Mouse (Mus musculus): Measurements from ENCODE around the gene Alg6. TPM values are rescaled to one million over a fixed set of nuclear protein-coding genes. Genes with fewer than 3 reads are reported as not detected.
A peak's percentile ranks its signal among the peaks of the same experiment; 100 is the strongest.

Gene Alg6
- 18.1 and 21.5 TPM in 2 replicates for polyA plus RNA-seq (2015; fragmentation: Nextera tagmentation; extraction: Ambion mirVana)

- WGBS = 2% methylated on average over 46 of the region's 46 CpGs
- Histone ChIP-seq H3K9me3 (replicated peaks; ENCODE audit: control insufficient read depth, low read length) (no peaks in the 10 kb centered on the region), H3K4me2 (ENCODE audit: low read depth, low read length) (peak within 1 kb of the TSS; percentile 64), H3K9ac (ENCODE audit: low read length) (peak within 1 kb of the TSS; percentile 94), H3K4me3 (replicated peaks; ENCODE audit: low read length) (peak within 1 kb of the TSS; percentile 68), H3K27me3 (ENCODE audit: control insufficient read depth, insufficient read depth, low read length) (no peaks in the 10 kb centered on the region), H3K27ac (ENCODE audit: low read length) (peak within 1 kb of the TSS; percentile 47), H3K36me3 (ENCODE audit: control insufficient read depth, insufficient read depth, low read length) (no peaks in the 10 kb centered on the region), H3K4me1 (ENCODE audit: control insufficient read depth, insufficient read depth, low read length) (peaks cover 7% of the 10 kb centered on the region; the same call in 1 of the 2 replicates)
- ATAC-seq (ENCODE audit: insufficient read depth, low FRiP score) = peak; percentile 94
These were observed at the start of gene Alg6 for GRCm38 (mm10) chr4:99714904-99715782. Gene Alg6 (plus strand): TSS chr4:99715664.

GRCm38 (mm10) chr4:99670203-99670851 lies 45.1 kb upstream of the Alg6 start:
- Histone ChIP-seq H3K9me3 (replicated peaks; ENCODE audit: control insufficient read depth, low read length) (no peaks in the 10 kb centered on the region), H3K27ac (ENCODE audit: low read length) (no peak overlapping the region), H3K4me1 (ENCODE audit: control insufficient read depth, insufficient read depth, low read length) (no peaks in the 10 kb centered on the region), H3K36me3 (ENCODE audit: control insufficient read depth, insufficient read depth, low read length) (no peaks in the 10 kb centered on the region), H3K4me2 (ENCODE audit: low read depth, low read length) (no peak overlapping the region), H3K27me3 (ENCODE audit: control insufficient read depth, insufficient read depth, low read length) (0 out of 2 replicates have a peak, but pooled peaks cover 3% of the 10 kb centered on the region), H3K9ac (ENCODE audit: low read length) (no peak overlapping the region), H3K4me3 (replicated peaks; ENCODE audit: low read length) (no peak overlapping the region)
- 75% methylated on average over 7 of the region's 7 CpGs for WGBS
- no peak for ATAC-seq (ENCODE audit: insufficient read depth, low FRiP score)

DNA sequence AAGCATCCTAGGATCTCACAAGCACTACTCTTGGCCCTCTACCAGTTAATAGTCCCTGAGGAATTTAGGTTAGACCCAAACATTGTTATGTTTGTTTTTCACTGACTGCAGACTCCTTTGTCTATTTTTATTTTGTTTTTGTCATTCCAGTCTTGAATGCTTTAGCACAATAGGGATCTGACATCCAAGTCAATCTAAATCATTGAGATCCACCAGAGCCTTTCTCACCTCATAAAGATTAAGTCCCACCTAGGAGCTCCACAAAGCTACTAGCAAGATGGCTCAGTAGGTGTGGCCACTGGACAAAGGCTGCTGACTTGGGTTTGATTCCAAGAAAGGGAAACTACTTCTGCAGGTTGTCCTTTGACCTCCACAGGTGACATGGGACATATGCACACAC lies 40.3 kb upstream of the Alg6 start:
- Histone ChIP-seq H3K27ac (ENCODE audit: low read length) (no peak overlapping the region), H3K4me3 (replicated peaks; ENCODE audit: low read length) (no peak overlapping the region), H3K9me3 (replicated peaks; ENCODE audit: control insufficient read depth, low read length) (no peaks in the 10 kb centered on the region), H3K4me2 (ENCODE audit: low read depth, low read length) (no peak overlapping the region), H3K36me3 (ENCODE audit: control insufficient read depth, insufficient read depth, low read length) (no peaks in the 10 kb centered on the region), H3K9ac (ENCODE audit: low read length) (no peak overlapping the region), H3K4me1 (ENCODE audit: control insufficient read depth, insufficient read depth, low read length) (no peaks in the 10 kb centered on the region), H3K27me3 (ENCODE audit: control insufficient read depth, insufficient read depth, low read length) (no peaks in the 10 kb centered on the region)
- ATAC-seq (ENCODE audit: insufficient read depth, low FRiP score) = no peak

GRCm38 (mm10) chr4:99683941-99684340 lies 31.5 kb upstream of the Alg6 start:
- WGBS = 83% methylated on average over 6 of the region's 6 CpGs
- Histone ChIP-seq H3K4me1 (ENCODE audit: control insufficient read depth, insufficient read depth, low read length) (no peaks in the 10 kb centered on the region), H3K27ac (ENCODE audit: low read length) (no peak overlapping the region), H3K4me2 (ENCODE audit: low read depth, low read length) (no peak overlapping the region), H3K27me3 (ENCODE audit: control insufficient read depth, insufficient read depth, low read length) (no peaks in the 10 kb centered on the region), H3K36me3 (ENCODE audit: control insufficient read depth, insufficient read depth, low read length) (no peaks in the 10 kb centered on the region), H3K9ac (ENCODE audit: low read length) (no peak overlapping the region), H3K4me3 (replicated peaks; ENCODE audit: low read length) (no peak overlapping the region), H3K9me3 (replicated peaks; ENCODE audit: control insufficient read depth, low read length) (no peaks in the 10 kb centered on the region)
- no peak for ATAC-seq (ENCODE audit: insufficient read depth, low FRiP score)

GRCm38 (mm10) chr4:99686308-99686707 lies 29.2 kb upstream of the Alg6 start:
- H3K27me3 ChIP-seq (ENCODE audit: control insufficient read depth, insufficient read depth, low read length) = no peaks in the 10 kb centered on the region
- 43% methylated on average over 5 of the region's 5 CpGs for WGBS
- H3K4me2 ChIP-seq (ENCODE audit: low read depth, low read length) = no peak overlapping the region
- ATAC-seq (ENCODE audit: insufficient read depth, low FRiP score) = no peak
- H3K9me3 ChIP-seq (replicated peaks; ENCODE audit: control insufficient read depth, low read length) = no peaks in the 10 kb centered on the region
- no peaks in the 10 kb centered on the region for H3K36me3 ChIP-seq (ENCODE audit: control insufficient read depth, insufficient read depth, low read length)
- H3K4me3 ChIP-seq (replicated peaks; ENCODE audit: low read length) = no peak overlapping the region
- H3K4me1 ChIP-seq (ENCODE audit: control insufficient read depth, insufficient read depth, low read length) = no peaks in the 10 kb centered on the region
- H3K9ac ChIP-seq (ENCODE audit: low read length) = no peak overlapping the region
- H3K27ac ChIP-seq (ENCODE audit: low read length) = no peak overlapping the region

GRCm38 (mm10) chr4:99712583-99713183 lies 2.8 kb upstream of the Alg6 start:
- Histone ChIP-seq H3K9ac (ENCODE audit: low read length) (no peak overlapping the region), H3K36me3 (ENCODE audit: control insufficient read depth, insufficient read depth, low read length) (no peaks in the 10 kb centered on the region), H3K27ac (ENCODE audit: low read length) (no peak overlapping the region), H3K27me3 (ENCODE audit: control insufficient read depth, insufficient read depth, low read length) (no peaks in the 10 kb centered on the region), H3K9me3 (replicated peaks; ENCODE audit: control insufficient read depth, low read length) (no peaks in the 10 kb centered on the region), H3K4me1 (ENCODE audit: control insufficient read depth, insufficient read depth, low read length) (peaks cover 7% of the 10 kb centered on the region; the same call in 1 of the 2 replicates), H3K4me2 (ENCODE audit: low read depth, low read length) (no peak overlapping the region), H3K4me3 (replicated peaks; ENCODE audit: low read length) (no peak overlapping the region)
- ATAC-seq (ENCODE audit: insufficient read depth, low FRiP score) = no peak
- WGBS = 82% methylated on average over 6 of the region's 6 CpGs

DNA sequence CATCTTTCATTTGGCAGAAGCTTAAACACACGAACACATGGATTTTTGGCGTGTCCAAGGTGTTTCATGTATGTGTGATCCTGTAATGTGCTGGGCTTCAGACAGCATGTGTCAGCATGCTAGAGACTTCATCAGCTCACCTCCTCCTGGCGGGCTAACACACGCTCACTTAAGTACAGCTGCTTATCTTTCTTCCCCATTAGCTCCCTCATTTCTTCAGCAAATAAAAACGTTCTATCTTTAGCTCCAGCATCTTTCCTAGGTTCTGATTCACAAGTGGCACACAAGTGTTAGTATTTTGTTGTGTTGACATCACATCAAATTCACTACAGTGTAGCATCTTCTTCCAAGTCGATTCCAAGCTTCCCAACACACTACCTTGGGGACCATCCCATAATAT lies 1.5 kb upstream of the Alg6 start:
- no peaks in the 10 kb centered on the region for H3K9me3 ChIP-seq (replicated peaks; ENCODE audit: control insufficient read depth, low read length)
- 77% methylated on average over 6 of the region's 6 CpGs for WGBS
- H3K27me3 ChIP-seq (ENCODE audit: control insufficient read depth, insufficient read depth, low read length) = no peaks in the 10 kb centered on the region
- H3K36me3 ChIP-seq (ENCODE audit: control insufficient read depth, insufficient read depth, low read length) = no peaks in the 10 kb centered on the region
- H3K4me2 ChIP-seq (ENCODE audit: low read depth, low read length) = no peak overlapping the region
- no peak overlapping the region for H3K4me3 ChIP-seq (replicated peaks; ENCODE audit: low read length)
- peaks cover 7% of the 10 kb centered on the region; the same call in 1 of the 2 replicates for H3K4me1 ChIP-seq (ENCODE audit: control insufficient read depth, insufficient read depth, low read length)
- no peak for ATAC-seq (ENCODE audit: insufficient read depth, low FRiP score)
- H3K9ac ChIP-seq (ENCODE audit: low read length) = no peak overlapping the region
- H3K27ac ChIP-seq (ENCODE audit: low read length) = no peak overlapping the region

GRCm38 (mm10) chr4:99715783-99716416 lies 436 bp downstream of the Alg6 start:
- Histone ChIP-seq H3K36me3 (ENCODE audit: control insufficient read depth, insufficient read depth, low read length) (no peaks in the 10 kb centered on the region), H3K4me2 (ENCODE audit: low read depth, low read length) (peak overlapping the region; percentile 64), H3K4me1 (ENCODE audit: control insufficient read depth, insufficient read depth, low read length) (peaks cover 7% of the 10 kb centered on the region; the same call in 1 of the 2 replicates), H3K27me3 (ENCODE audit: control insufficient read depth, insufficient read depth, low read length) (no peaks in the 10 kb centered on the region), H3K4me3 (replicated peaks; ENCODE audit: low read length) (peak overlapping the region; percentile 68), H3K27ac (ENCODE audit: low read length) (peak overlapping the region; percentile 47; the same call in 1 of the 2 replicates), H3K9me3 (replicated peaks; ENCODE audit: control insufficient read depth, low read length) (no peaks in the 10 kb centered on the region), H3K9ac (ENCODE audit: low read length) (peak overlapping the region; percentile 94)
- peak; percentile 25; the same call in 1 of the 2 replicates for ATAC-seq (ENCODE audit: insufficient read depth, low FRiP score)
- WGBS = 25% methylated on average over 25 of the region's 25 CpGs
